Mouse (Mus musculus): ENCODE measurements around the gene Syt16. TPM values are rescaled to one million over a fixed set of nuclear protein-coding genes. Genes with fewer than 3 reads are reported as not detected.

Syt16 gene
- total RNA-seq, 2 experiments from 2014 or later, result not detected

GRCm38 (mm10) chr12:74303418-74304294, 306.2 kb downstream of the Syt16 start:
- no peak for DNase-seq (ENCODE audit: low spot score in 2 of 2)

- no peak for DNase-seq (ENCODE audit: low spot score in 2 of 2)
Observed at GRCm38 (mm10) chr12:74312611-74313010, 315.1 kb downstream of the Syt16 start.

GRCm38 (mm10) chr12:74315221-74315620, 317.8 kb downstream of the Syt16 start:
- no peak for DNase-seq (ENCODE audit: low spot score in 2 of 2)

- no peak for DNase-seq (ENCODE audit: low spot score in 2 of 2)
Observed at GRCm38 (mm10) chr12:74316344-74316973, 319.0 kb downstream of the Syt16 start, which contains the start of gene Gm11042. Gm11042 (minus strand) TSS chr12:74316394.

GRCm38 (mm10) chr12:74316989-74317759, 319.7 kb downstream of the Syt16 start:
- peak; percentile 32 to 66 for DNase-seq (ENCODE audit: low spot score in 2 of 2)

GRCm38 (mm10) chr12:74320318-74320717, 322.9 kb downstream of the Syt16 start:
- peak; percentile 39 to 66 for DNase-seq (ENCODE audit: low spot score in 2 of 2)

GRCm38 (mm10) chr12:74321981-74322380, 324.5 kb downstream of the Syt16 start:
- no peak for DNase-seq (ENCODE audit: low spot score in 2 of 2)

Other genes with a start within 250 kb of the Syt16 start
- 10 to 100 TPM; 47.6 to 52.4 TPM for gene Hif1a, start 96.3 kb upstream of the Syt16 start, total RNA-seq (2021)
- gene Gm49321, start 60.0 kb upstream of the Syt16 start, total RNA-seq (2021), result 1 to 10 TPM; 3.1 to 3.7 TPM
- gene Snapc1, start 33.2 kb upstream of the Syt16 start, total RNA-seq (2021), result 10 to 100 TPM in 1 of 2 experiments, 1 to 10 TPM in 1; 8.8 to 10.1 TPM

Data from gastrocnemius, postnatal 4 days (tissue).